Mouse (Mus musculus) brown adipose tissue, adult 24 weeks (tissue): ENCODE data around the gene Olfr390. TPM values are rescaled to one million over a fixed set of nuclear protein-coding genes. Genes with fewer than 3 reads are reported as not detected.

Source experiments
- H3K27ac ChIP-seq: fragments of 200-500 bp; replicated peaks from 2 replicates; pipeline ENCODE4 v1.5.1; 2012; ENCODE audit warnings: low read depth, mild to moderate bottlenecking, low read length
- H3K4me1 ChIP-seq: fragments of 200-500 bp; 2 replicates; pipeline ENCODE4 v1.6.1; 2012; ENCODE audit warnings: low read length, mixed read lengths; ENCODE audit not compliant: control insufficient read depth, insufficient read depth, insufficient read length
- H3K4me3 ChIP-seq: fragments of 200-500 bp; 2 replicates; pipeline ENCODE4 v1.5.1; 2012; ENCODE audit warnings: low read depth, mild to moderate bottlenecking, low read length, moderate library complexity; ENCODE audit not compliant: insufficient read depth
- polyA plus RNA-seq: library from polyadenylated mRNA; stranded (reverse); fragments of >200 nt; gene quantifications from 2 replicates; pipeline ENCODE4 v1.2.4, GENCODE M21; 2012; ENCODE audit not compliant: missing spikeins, insufficient read depth, insufficient read length

Olfr390 gene
- polyA plus RNA-seq: not detected in 2 replicates

DNA sequence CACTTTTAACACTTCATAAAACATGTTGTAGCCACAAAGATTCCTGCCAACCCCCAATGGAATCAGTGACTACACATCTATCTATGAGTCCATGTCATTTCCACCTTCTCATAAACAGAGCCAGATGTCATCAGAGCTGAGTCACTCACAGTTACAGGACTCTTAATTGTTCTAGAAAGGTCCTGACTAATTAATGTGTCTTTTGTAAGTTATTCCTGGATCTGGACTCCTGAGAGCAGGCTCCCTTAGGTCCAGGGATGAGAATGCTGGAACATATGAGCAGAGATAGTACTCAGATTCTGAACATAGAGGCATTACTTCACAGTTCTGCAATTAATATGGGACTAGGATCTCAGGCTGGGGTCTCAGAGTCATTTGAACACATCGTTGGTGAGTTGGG lies at the start of gene Olfr390:
TSS of gene Olfr390 (plus strand) at position 301 of the 400 bp plus-strand sequence.
- Histone ChIP-seq H3K4me3 (no peak within 1 kb of the TSS), H3K27ac (no peak within 1 kb of the TSS), H3K4me1 (no peaks in the 10 kb centered on the region)

DNA sequence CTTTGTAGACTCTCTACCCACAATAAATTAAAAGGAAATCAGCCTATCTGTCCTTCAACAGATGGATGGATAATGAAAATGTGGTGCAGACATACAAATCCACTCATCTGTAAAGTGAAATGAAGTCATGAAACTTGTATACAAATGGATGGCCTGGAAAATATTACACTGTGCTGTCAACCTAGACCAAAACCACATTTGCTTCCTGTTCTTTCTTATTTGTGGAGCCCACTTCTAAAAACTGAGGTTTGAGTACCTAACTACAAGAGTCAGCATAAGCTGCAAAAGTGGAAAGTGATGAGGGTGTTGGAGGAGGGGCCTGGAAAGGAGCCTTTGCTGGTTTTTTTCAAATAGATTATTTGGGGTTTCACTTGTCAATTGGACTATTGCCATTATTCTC lies 23.6 kb upstream of the Olfr390 start:
- Histone ChIP-seq H3K27ac (no peak overlapping the region), H3K4me1 (no peaks in the 10 kb centered on the region), H3K4me3 (no peak overlapping the region)

DNA sequence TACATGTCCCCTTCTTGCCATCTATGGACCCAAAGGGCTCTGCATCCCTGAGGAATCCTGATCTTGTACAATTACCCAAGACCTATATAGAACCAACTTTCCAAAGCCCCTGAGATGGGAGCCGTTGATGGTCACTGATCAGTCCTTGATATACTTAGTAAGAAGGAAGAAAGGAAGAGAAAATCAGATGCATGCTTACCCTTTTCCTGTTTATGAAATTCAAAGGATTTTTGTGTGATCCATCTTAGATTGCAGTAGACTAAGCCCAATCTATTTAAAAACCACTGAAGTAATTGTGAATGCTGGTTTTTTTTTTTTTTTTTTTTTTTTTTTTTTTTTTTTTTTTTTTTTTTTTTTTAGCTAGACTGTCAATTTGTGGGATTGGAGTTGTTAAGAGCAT lies 2.2 kb upstream of the Olfr390 start, which contains the start of gene Olfr389:
TSS of gene Olfr389 (minus strand) at position 101 of the 400 bp plus-strand sequence.
- Histone ChIP-seq H3K27ac (no peak within 1 kb of the TSS), H3K4me3 (no peak within 1 kb of the TSS), H3K4me1 (no peaks in the 10 kb centered on the region)

DNA sequence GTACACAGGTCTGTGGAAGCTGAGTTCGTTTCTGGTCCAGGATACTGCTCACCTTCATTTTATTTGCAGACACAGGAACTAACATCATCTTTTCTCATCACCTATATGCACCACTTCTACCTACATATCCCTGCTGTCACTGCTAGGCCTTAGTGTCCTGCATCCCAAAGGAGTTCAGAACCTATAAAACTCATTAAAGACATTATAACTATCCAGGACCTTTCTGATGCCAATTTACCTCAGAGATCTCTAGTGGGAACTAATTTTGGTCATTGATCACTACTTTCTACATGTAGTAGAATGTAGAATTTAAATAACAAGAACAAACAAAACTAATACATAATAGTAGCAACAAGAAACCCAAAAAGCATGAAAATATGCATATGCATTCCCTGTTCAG lies 20.2 kb downstream of the Olfr390 start, which contains the start of gene Olfr391-ps:
TSS of gene Olfr391-ps (minus strand) at position 101 of the 400 bp plus-strand sequence.
- Histone ChIP-seq H3K27ac (no peak within 1 kb of the TSS), H3K4me1 (no peaks in the 10 kb centered on the region), H3K4me3 (no peak within 1 kb of the TSS)

DNA sequence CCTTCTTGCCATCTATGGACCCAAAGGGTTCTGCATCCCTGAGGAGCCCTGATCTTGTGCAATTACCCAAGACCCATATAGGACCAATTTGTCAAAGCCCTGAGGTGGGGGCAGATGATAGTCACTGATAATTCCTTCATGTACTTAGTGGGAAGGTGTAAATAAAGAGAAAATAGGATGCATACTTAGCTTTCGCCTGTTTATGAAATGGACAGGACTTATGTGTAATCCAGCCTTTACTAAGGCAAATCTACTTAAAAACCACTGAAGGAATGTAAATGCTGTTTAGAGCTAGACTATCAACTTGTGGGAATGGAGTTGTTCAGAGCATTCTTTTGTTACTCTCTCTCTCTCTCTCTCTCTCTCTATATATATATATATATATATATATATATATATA lies 34.2 kb downstream of the Olfr390 start, which contains the start of gene Olfr392:
TSS of gene Olfr392 (minus strand) at position 101 of the 400 bp plus-strand sequence.
- H3K27ac ChIP-seq: no peak within 1 kb of the TSS
- no peaks in the 10 kb centered on the region for H3K4me1 ChIP-seq
- no peak within 1 kb of the TSS for H3K4me3 ChIP-seq

Other genes starting within 250 kb of the Olfr390 start
- not detected in 2 replicates for gene Olfr385, start 190.0 kb upstream of the Olfr390 start, polyA plus RNA-seq
- gene Olfr384, start 184.4 kb upstream of the Olfr390 start, polyA plus RNA-seq: not detected in 2 replicates
- gene Zfp735, start 94.2 kb upstream of the Olfr390 start, polyA plus RNA-seq: not detected in 2 replicates
- gene Olfr389, start 2.3 kb upstream of the Olfr390 start, polyA plus RNA-seq: not detected in 2 replicates
- gene Olfr391-ps, start 20.1 kb downstream of the Olfr390 start, polyA plus RNA-seq: not detected in 2 replicates
- gene Olfr392, start 34.1 kb downstream of the Olfr390 start, polyA plus RNA-seq: not detected in 2 replicates
- not detected in 2 replicates for gene Olfr393, start 68.5 kb downstream of the Olfr390 start, polyA plus RNA-seq
- gene Olfr394, start 107.8 kb downstream of the Olfr390 start, polyA plus RNA-seq: not detected in 2 replicates
- gene Olfr395, start 126.3 kb downstream of the Olfr390 start, polyA plus RNA-seq: not detected in 2 replicates
- not detected in 2 replicates for gene Olfr23, start 153.7 kb downstream of the Olfr390 start, polyA plus RNA-seq
- gene Olfr397, start 177.9 kb downstream of the Olfr390 start, polyA plus RNA-seq: not detected in 2 replicates
- gene Olfr398, start 207.4 kb downstream of the Olfr390 start, polyA plus RNA-seq: not detected in 2 replicates